Mouse (Mus musculus): Measurements from ENCODE around the gene Vwa3b.

GRCm38 (mm10) chr1:37042769-37043168, 16.4 kb downstream of the Vwa3b start:
- TF ChIP-seq POLR2A (IDR thresholded peaks at IDR 0.05; ENCODE audit: borderline replicate concordance, control insufficient read depth, low read depth, low read length) (no peak), CTCF (IDR thresholded peaks at IDR 0.05; ENCODE audit: control insufficient read depth, insufficient read depth, low read length) (no peak)

Data from bone marrow, adult 2 months (tissue).